Mouse (Mus musculus) embryonic facial prominence, embryonic 14.5 days (tissue): ENCODE measurements around the gene Snap25. TPM values are rescaled to one million over a fixed set of nuclear protein-coding genes. Genes with fewer than 3 reads are reported as not detected.

Source experiments
- ATAC-seq: fragments of 200-750 bp; cut with Nextera tagmentation; 2 replicates; pipeline ENCODE4 v1.8.0; 2017; ENCODE audit warnings: low read depth, moderate number of reproducible peaks, moderate TSS enrichment
- DNase-seq: peaks from one replicate; pipeline ENCODE4 v3.0.0-alpha.2; 2015; ENCODE audit warnings: low spot score
- H3K27ac ChIP-seq: fragments of 300-500 bp; sonication (generic); replicated peaks from 2 replicates; pipeline ENCODE4 v1.5.1; 2014; ENCODE audit warnings: low read depth, mild to moderate bottlenecking, low read length, moderate library complexity
- H3K27me3 ChIP-seq: fragments of 300-500 bp; sonication (generic); replicated peaks from 2 replicates; pipeline ENCODE4 v1.6.1; 2014; ENCODE audit warnings: low read length; ENCODE audit not compliant: control insufficient read depth, insufficient read depth
- H3K36me3 ChIP-seq: fragments of 300-500 bp; sonication (generic); 2 replicates; pipeline ENCODE4 v1.6.1; 2014; ENCODE audit warnings: low read length, mixed read lengths; ENCODE audit not compliant: control insufficient read depth, insufficient read depth
- H3K4me1 ChIP-seq: fragments of 300-500 bp; sonication (generic); 2 replicates; pipeline ENCODE4 v1.6.1; 2014; ENCODE audit warnings: antibody characterized with exemption, low read length; ENCODE audit not compliant: control insufficient read depth, insufficient read depth
- H3K4me2 ChIP-seq: fragments of 300-500 bp; sonication (generic); 2 replicates; pipeline ENCODE4 v1.6.1; 2014; ENCODE audit warnings: low read depth, mild to moderate bottlenecking, low read length, moderate library complexity, mixed read lengths
- H3K4me3 ChIP-seq: fragments of 300-500 bp; sonication (generic); 2 replicates; pipeline ENCODE4 v1.5.1; 2014; ENCODE audit warnings: low read depth, mild to moderate bottlenecking, low read length
- H3K9ac ChIP-seq: fragments of 300-500 bp; sonication (generic); 2 replicates; pipeline ENCODE4 v1.6.1; 2014; ENCODE audit warnings: low read depth, mild to moderate bottlenecking, low read length, moderate library complexity, mixed read lengths
- H3K9me3 ChIP-seq: fragments of 300-500 bp; sonication (generic); 2 replicates; pipeline ENCODE4 v1.6.1; 2016; ENCODE audit warnings: low read length; ENCODE audit not compliant: control insufficient read depth
- WGBS: fragments of 180-500 bp; shearing (Covaris S2); extraction: QIAGEN DNeasy Blood & Tissue Kit; methylation state at CpG from one replicate; pipeline ENCODE4 v1.1.7; 2014; 5-methylcytosine and 5-hydroxymethylcytosine counted together
- polyA plus RNA-seq: library from polyadenylated mRNA; unstranded; fragments of >200 nt; fragmentation: Nextera tagmentation; extraction: Ambion mirVana; gene quantifications from 2 replicates; pipeline ENCODE4 v1.2.1, GENCODE M21; 2014

Snap25 gene
- polyA plus RNA-seq, 1 experiment from 2014 or later = 10.4 TPM

DNA sequence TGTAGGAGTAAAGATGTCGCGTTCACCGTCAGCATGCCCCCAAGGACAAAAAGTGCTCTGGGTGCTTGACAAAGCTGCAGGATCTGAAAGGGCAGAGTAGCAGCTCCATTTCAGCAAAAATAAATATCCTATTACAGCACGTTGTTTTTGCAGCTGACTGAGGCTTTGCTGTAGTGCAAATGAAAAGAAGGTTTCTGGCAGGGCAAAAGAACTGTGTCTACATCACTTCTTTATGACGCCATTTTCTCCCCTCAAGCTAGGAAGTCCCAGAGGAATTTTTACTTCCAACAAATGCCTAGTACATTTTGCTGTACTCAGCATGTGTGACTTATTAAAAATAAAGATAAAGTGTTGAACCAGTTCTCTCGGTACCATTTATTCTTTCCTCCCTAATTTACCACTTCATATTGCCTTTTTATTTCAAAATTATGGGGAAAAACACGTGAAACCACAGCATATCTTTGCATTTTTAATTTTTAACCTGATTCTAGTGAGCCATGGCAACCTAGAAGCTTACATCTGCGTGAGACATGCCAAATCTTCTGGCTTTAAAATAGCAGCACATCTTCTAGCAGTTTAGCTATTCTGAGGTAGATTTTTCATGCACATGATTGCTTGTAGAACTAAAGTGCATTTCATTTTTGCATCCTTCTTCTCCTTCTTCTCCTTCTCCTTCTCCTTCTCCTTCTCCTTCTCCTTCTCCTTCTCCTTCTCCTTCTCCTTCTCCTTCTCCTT lies 94.9 kb downstream of the Snap25 start:
- ATAC-seq (0 out of 2 replicates have a peak, but pooled peaks have one; percentile 33), DNase-seq (peak; percentile 88)
- WGBS = 37% methylated on average over 8 of the region's 8 CpGs
- Histone ChIP-seq H3K4me3 (no peak overlapping the region), H3K9me3 (no peaks in the 10 kb centered on the region), H3K36me3 (no peaks in the 10 kb centered on the region), H3K4me1 (peaks cover 3% of the 10 kb centered on the region; the same call in 1 of the 2 replicates), H3K9ac (no peak overlapping the region), H3K27me3 (no peaks in the 10 kb centered on the region), H3K4me2 (no peak overlapping the region), H3K27ac (0 out of 2 replicates have a peak overlapping the region, but pooled peaks have one; percentile 15)

GRCm38 (mm10) chr2:136811331-136811730 lies 98.1 kb downstream of the Snap25 start:
- no peak overlapping the region for H3K4me3 ChIP-seq
- H3K36me3 ChIP-seq = no peaks in the 10 kb centered on the region
- no peak overlapping the region for H3K27ac ChIP-seq
- H3K4me1 ChIP-seq = peaks cover 3% of the 10 kb centered on the region; the same call in 1 of the 2 replicates
- ATAC-seq (no peak), DNase-seq (peak; percentile 14)
- no peak overlapping the region for H3K4me2 ChIP-seq
- no peak overlapping the region for H3K9ac ChIP-seq
- H3K9me3 ChIP-seq = no peaks in the 10 kb centered on the region
- WGBS = 96% methylated on average over 1 of the region's 1 CpGs
- H3K27me3 ChIP-seq = no peaks in the 10 kb centered on the region

DNA sequence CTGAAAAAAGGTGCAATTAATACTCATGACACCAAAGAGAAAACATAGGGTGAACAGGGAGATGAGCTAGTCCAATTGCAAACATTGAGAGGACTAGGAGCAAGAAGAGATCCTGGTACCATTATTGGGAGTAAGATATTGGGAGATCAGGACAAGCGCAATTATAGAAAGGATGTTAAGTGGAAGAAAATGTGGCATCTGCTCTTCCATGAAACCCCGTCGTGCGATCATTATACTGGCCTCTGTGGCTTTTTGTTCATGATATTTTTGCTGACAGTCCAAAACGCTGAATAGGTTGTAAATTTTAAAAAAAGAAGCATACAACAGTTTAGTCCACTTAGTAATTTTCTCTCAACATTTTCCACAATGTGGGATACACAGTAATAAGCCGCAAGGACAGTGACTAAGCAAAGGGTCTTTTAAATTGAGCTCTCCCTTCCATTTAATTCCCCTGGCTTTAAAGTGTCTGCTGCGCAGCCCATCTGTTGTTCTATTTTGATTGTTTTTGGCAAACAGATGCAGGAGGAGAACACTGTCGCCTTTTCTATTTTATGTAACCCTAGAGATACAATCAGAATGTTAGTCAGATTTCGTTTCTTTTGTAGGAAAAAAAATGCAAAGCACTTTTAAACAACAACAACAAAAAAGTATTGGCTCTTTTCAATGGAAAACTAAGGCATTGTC lies 103.6 kb downstream of the Snap25 start:
- Histone ChIP-seq H3K27ac (no peak overlapping the region), H3K4me2 (no peak overlapping the region), H3K4me3 (no peak overlapping the region), H3K27me3 (no peaks in the 10 kb centered on the region), H3K9me3 (no peaks in the 10 kb centered on the region), H3K4me1 (no peaks in the 10 kb centered on the region), H3K36me3 (no peaks in the 10 kb centered on the region), H3K9ac (no peak overlapping the region)
- DNase-seq (no peak), ATAC-seq (no peak)
- WGBS = 77% methylated on average over 9 of the region's 9 CpGs

- H3K4me3 ChIP-seq = no peak overlapping the region
- H3K36me3 ChIP-seq = no peaks in the 10 kb centered on the region
- DNase-seq (no peak), ATAC-seq (no peak)
- WGBS = 61% methylated on average over 5 of the region's 5 CpGs
- no peak overlapping the region for H3K4me2 ChIP-seq
- no peaks in the 10 kb centered on the region for H3K4me1 ChIP-seq
- H3K27me3 ChIP-seq = no peaks in the 10 kb centered on the region
- H3K9me3 ChIP-seq = no peaks in the 10 kb centered on the region
- no peak overlapping the region for H3K9ac ChIP-seq
- no peak overlapping the region for H3K27ac ChIP-seq
Measured at GRCm38 (mm10) chr2:136823751-136824716, 110.8 kb downstream of the Snap25 start.

DNA sequence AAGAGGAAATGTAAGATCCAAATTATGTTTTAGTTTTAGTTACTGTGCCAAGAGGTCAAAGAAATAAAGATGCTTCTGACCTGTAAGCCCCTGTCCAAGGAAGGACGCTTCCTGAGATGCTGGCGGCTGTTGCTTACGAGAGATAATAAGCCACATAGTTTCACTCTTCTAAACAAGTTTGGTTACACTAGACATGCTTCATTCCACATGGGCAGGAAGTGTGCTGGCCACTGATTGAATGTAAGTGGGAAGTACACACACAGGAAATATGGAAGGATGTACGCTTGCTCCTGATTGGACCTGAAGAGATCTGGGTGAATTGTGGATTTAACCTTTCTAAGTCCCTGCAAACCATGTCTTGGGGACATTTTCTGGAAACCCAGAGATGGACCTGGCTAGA lies 114.4 kb downstream of the Snap25 start:
- DNase-seq (peak; percentile 12), ATAC-seq (no peak)
- Histone ChIP-seq H3K4me1 (no peaks in the 10 kb centered on the region), H3K9me3 (no peaks in the 10 kb centered on the region), H3K9ac (no peak overlapping the region), H3K36me3 (no peaks in the 10 kb centered on the region), H3K27ac (no peak overlapping the region), H3K4me3 (no peak overlapping the region), H3K4me2 (no peak overlapping the region), H3K27me3 (no peaks in the 10 kb centered on the region)
- WGBS = 65% methylated on average over 4 of the region's 4 CpGs

Other genes with a start within 250 kb of the Snap25 start
- gene Ankef1, start 211.5 kb upstream of the Snap25 start, polyA plus RNA-seq = 1.1 and 1.4 TPM in 2 replicates
- 31.6 and 48.3 TPM in 2 replicates for gene AL731706.2, start 172.2 kb downstream of the Snap25 start, polyA plus RNA-seq
- gene Slx4ip, start 177.8 kb downstream of the Snap25 start, polyA plus RNA-seq = 6.1 and 6.9 TPM in 2 replicates
- gene AL731706.1, start 177.9 kb downstream of the Snap25 start, polyA plus RNA-seq = 32.2 and 39.3 TPM in 2 replicates
- 12.3 and 13.8 TPM in 2 replicates for gene Mkks, start 177.9 kb downstream of the Snap25 start, polyA plus RNA-seq